Comparison of ENCODE assay signal across 19 mouse cellular contexts in genomic region chr7:25110336-25110735, GRCm38 (mm10). TPM values are rescaled to one million over a fixed set of nuclear protein-coding genes. Genes with fewer than 3 reads are reported as not detected.
DNase-seq lines count a peak whose midpoint lies in the region; ATAC-seq and TF ChIP-seq lines count a peak whose summit lies in the region.
"Had no signal": no experiment of that assay in that cellular context is flagged by ENCODE, and none has a peak within 500 bp of the region (broad histone marks: within the 10 kb centered on the region; RNA-seq: fewer than 3 reads in every experiment).

No protein-coding gene starts in this region.

- TF ChIP-seq RAD21 in CH12.LX (IDR thresholded peaks at IDR 0.05; ENCODE audit: low read depth, low read length): no peak

- H3K9me3 ChIP-seq in hindbrain, postnatal 0 days (ENCODE audit: low read length): no peaks in the 10 kb centered on the region
- no peaks in the 10 kb centered on the region for H3K9me3 ChIP-seq in hindbrain, embryonic 16.5 days (ENCODE audit: control insufficient read depth, low read length)
- H3K9me3 ChIP-seq in CH12.LX (replicated peaks; ENCODE audit: low read length) (peaks cover 7% of the 10 kb centered on the region), ES-Bruce4 (replicated peaks; ENCODE audit: control insufficient read depth, insufficient read depth, low read length, poor library complexity, severe bottlenecking) (no peaks in the 10 kb centered on the region)
- H3K9me3 ChIP-seq in liver, embryonic 12.5 days (replicated peaks): no peaks in the 10 kb centered on the region
- H3K9me3 ChIP-seq: embryonic facial prominence, embryonic 10.5 days; embryonic facial prominence, embryonic 12.5 days; forebrain, embryonic 13.5 days; forebrain, embryonic 15.5 days had no signal

- H3K9ac ChIP-seq in hindbrain, postnatal 0 days (replicated peaks; ENCODE audit: low read length): no peak overlapping the region
- H3K9ac ChIP-seq in hindbrain, embryonic 16.5 days (ENCODE audit: low read depth, low read length): no peak overlapping the region
- H3K9ac ChIP-seq in CH12.LX (ENCODE audit: insufficient read depth, low read depth): no peak overlapping the region
- H3K9ac ChIP-seq in ES-Bruce4 (ENCODE audit: low read depth, poor library complexity, severe bottlenecking): 0 out of 2 replicates have a peak overlapping the region, but pooled peaks have one; percentile 1
- H3K9ac ChIP-seq in liver, embryonic 12.5 days: no peak overlapping the region
- H3K9ac ChIP-seq: embryonic facial prominence, embryonic 12.5 days; forebrain, embryonic 13.5 days; forebrain, embryonic 15.5 days; forebrain, postnatal 0 days had no signal

- H3K4me3 ChIP-seq in hindbrain, postnatal 0 days (ENCODE audit: low read length): no peak overlapping the region
- no peak overlapping the region for H3K4me3 ChIP-seq in hindbrain, embryonic 16.5 days (ENCODE audit: low read length)
- H3K4me3 ChIP-seq in CH12.LX (replicated peaks in 1 of 3; ENCODE audit: low read depth in 2 of 3, low read length in 2 of 3, poor library complexity in 1 of 3): no peak overlapping the region
- H3K4me3 ChIP-seq in ES-Bruce4 (ENCODE audit: low read depth, low read length): peak overlapping the region; percentile 38
- no peak overlapping the region for H3K4me3 ChIP-seq in liver, embryonic 12.5 days
- H3K4me3 ChIP-seq: embryonic facial prominence, embryonic 10.5 days; embryonic facial prominence, embryonic 12.5 days; forebrain, embryonic 13.5 days; forebrain, embryonic 15.5 days had no signal

- no peak for TF ChIP-seq CTCF in hindbrain, postnatal 0 days (IDR thresholded peaks at IDR 0.05; ENCODE audit: low read depth)
- no peak for TF ChIP-seq CTCF in CH12.LX (conservative IDR thresholded peaks at IDR 0.05 in 1 of 2, IDR thresholded peaks at IDR 0.05 in 1 of 2; ENCODE audit: low read depth in 2 of 2, low read length in 2 of 2)
- no peak for TF ChIP-seq CTCF in ES-Bruce4 (IDR thresholded peaks at IDR 0.05; ENCODE audit: low read depth, low read length)

- H3K4me2 ChIP-seq in hindbrain, postnatal 0 days (ENCODE audit: low read depth, low read length): no peak overlapping the region
- H3K4me2 ChIP-seq in hindbrain, embryonic 16.5 days (ENCODE audit: low read length): no peak overlapping the region
- H3K4me2 ChIP-seq in CH12.LX (ENCODE audit: insufficient read depth, low read depth, poor library complexity, severe bottlenecking): no peak overlapping the region
- no peak overlapping the region for H3K4me2 ChIP-seq in liver, embryonic 12.5 days
- H3K4me2 ChIP-seq: embryonic facial prominence, embryonic 12.5 days; forebrain, embryonic 13.5 days; forebrain, embryonic 15.5 days had no signal

- in situ Hi-C loops in CH12.LX (cut with MboI; ENCODE audit: low pct_ligation_motif_present, low pct_unique_long_range_greater_than_20kb, low sequenced_read_pairs): no loop called here

- WGBS in hindbrain, postnatal 0 days: 73% methylated on average over 9 of the region's 9 CpGs
- 90% methylated on average over 9 of the region's 9 CpGs for WGBS in hindbrain, embryonic 16.5 days
- WGBS in liver, embryonic 12.5 days (ENCODE audit: insufficient replicate concordance): 75% methylated on average over 9 of the region's 9 CpGs

- no peaks in the 10 kb centered on the region for H3K36me3 ChIP-seq in hindbrain, postnatal 0 days (ENCODE audit: insufficient read depth, low read length)
- H3K36me3 ChIP-seq in hindbrain, embryonic 16.5 days (ENCODE audit: control insufficient read depth, insufficient read depth, low read length): 0 out of 2 replicates have a peak, but pooled peaks cover 2% of the 10 kb centered on the region
- H3K36me3 ChIP-seq in CH12.LX (replicated peaks in 1 of 2; ENCODE audit: control insufficient read depth in 1 of 2, insufficient read depth in 1 of 2, low read length in 1 of 2) (peaks cover 63 to 71% of the 10 kb centered on the region in 2 experiments), ES-Bruce4 (ENCODE audit: control insufficient read depth, insufficient read depth, low read length, poor library complexity, severe bottlenecking) (no peaks in the 10 kb centered on the region)
- no peaks in the 10 kb centered on the region for H3K36me3 ChIP-seq in liver, embryonic 12.5 days
- H3K36me3 ChIP-seq: embryonic facial prominence, embryonic 10.5 days; embryonic facial prominence, embryonic 12.5 days had no signal

- H3K27ac ChIP-seq in hindbrain, postnatal 0 days: peak overlapping the region; percentile 48; the same call in 1 of the 2 replicates
- no peak overlapping the region for H3K27ac ChIP-seq in hindbrain, embryonic 16.5 days (ENCODE audit: low read depth, low read length)
- H3K27ac ChIP-seq in CH12.LX (ENCODE audit: insufficient read depth, low read depth): peak overlapping the region; percentile 45
- H3K27ac ChIP-seq in ES-Bruce4 (ENCODE audit: insufficient read depth, low read length): no peak overlapping the region
- no peak overlapping the region for H3K27ac ChIP-seq in liver, embryonic 12.5 days
- H3K27ac ChIP-seq: embryonic facial prominence, embryonic 10.5 days; embryonic facial prominence, embryonic 12.5 days; forebrain, embryonic 13.5 days; forebrain, embryonic 15.5 days had no signal

- no peak for ATAC-seq in hindbrain, postnatal 0 days
- ATAC-seq in hindbrain, embryonic 16.5 days: no peak
- no peak for ATAC-seq in liver, embryonic 12.5 days
- ATAC-seq: activated CD4-positive, CD25-positive, alpha-beta regulatory T cell, adult 4 months; CD4-positive, CD25-positive, alpha-beta regulatory T cell, adult 4 months; forebrain, embryonic 13.5 days; forebrain, embryonic 15.5 days; forebrain, postnatal 0 days had no signal

- H3K79me2 ChIP-seq in CH12.LX (replicated peaks; ENCODE audit: control insufficient read depth, extremely low read depth, insufficient read depth, poor library complexity, severe bottlenecking): peaks cover 16% of the 10 kb centered on the region

- peak; percentile 13; the same call in 1 of the 2 replicates for TF ChIP-seq POLR2A in CH12.LX (IDR thresholded peaks at IDR 0.05; ENCODE audit: low read depth, low read length)
- no peak for TF ChIP-seq POLR2A in ES-Bruce4 (IDR thresholded peaks at IDR 0.05; ENCODE audit: insufficient read depth, low read length)

- TF ChIP-seq EP300 in CH12.LX (IDR thresholded peaks at IDR 0.05; ENCODE audit: low read length) (no peak), ES-Bruce4 (IDR thresholded peaks at IDR 0.05; ENCODE audit: insufficient read depth, low read depth, low read length) (no peak)

- no peaks in the 10 kb centered on the region for H3K27me3 ChIP-seq in hindbrain, postnatal 0 days (ENCODE audit: insufficient read depth, low read length)
- H3K27me3 ChIP-seq in hindbrain, embryonic 16.5 days (replicated peaks; ENCODE audit: control insufficient read depth, insufficient read depth, low read length): no peaks in the 10 kb centered on the region
- no peaks in the 10 kb centered on the region for H3K27me3 ChIP-seq in CH12.LX (replicated peaks)
- no peaks in the 10 kb centered on the region for H3K27me3 ChIP-seq in ES-Bruce4 (ENCODE audit: control insufficient read depth, insufficient read depth, low read length, poor library complexity, severe bottlenecking)
- H3K27me3 ChIP-seq in liver, embryonic 12.5 days (replicated peaks): peaks cover 14% of the 10 kb centered on the region
- H3K27me3 ChIP-seq: embryonic facial prominence, embryonic 12.5 days; forebrain, embryonic 13.5 days; forebrain, embryonic 15.5 days had no signal

- peak; percentile 63 to 65 for DNase-seq in cerebellum, postnatal 10 days
- DNase-seq in cerebellum, adult 11 months: no peak
- no peak for DNase-seq in hindbrain, postnatal 0 days (ENCODE audit: low spot score)
- no peak for DNase-seq in CH12.LX (ENCODE audit: extremely low read depth)
- DNase-seq: adrenal gland, adult 8-10 months; adrenal gland, postnatal 14 days; adrenal gland, postnatal 36 days; B cell, adult 2 months; cerebellum, adult 8-10 months; forebrain, postnatal 0 days had no signal

- no peaks in the 10 kb centered on the region for H3K4me1 ChIP-seq in hindbrain, postnatal 0 days (ENCODE audit: insufficient read depth, low read length)
- no peaks in the 10 kb centered on the region for H3K4me1 ChIP-seq in hindbrain, embryonic 16.5 days (ENCODE audit: control insufficient read depth, insufficient read depth, low read depth, low read length)
- H3K4me1 ChIP-seq in CH12.LX (ENCODE audit: control insufficient read depth in 1 of 2, insufficient read depth in 2 of 2): peaks cover 53 to 88% of the 10 kb centered on the region in 2 experiments
- H3K4me1 ChIP-seq in ES-Bruce4 (ENCODE audit: control insufficient read depth, insufficient read depth, low read length): peaks cover 3% of the 10 kb centered on the region
- peaks cover 4% of the 10 kb centered on the region; the same call in 1 of the 2 replicates for H3K4me1 ChIP-seq in liver, embryonic 12.5 days
- H3K4me1 ChIP-seq: forebrain, embryonic 13.5 days had no signal

- dilution Hi-C loops in CH12.LX (cut with MboI; ENCODE audit: extremely low pct_ligation_motif_present, extremely low pct_unique_long_range_greater_than_20kb, low sequenced_read_pairs): no loop called here

TF ChIP-seq in CH12.LX, 34 proteins besides CTCF, POLR2A, EP300 and RAD21:
- TF ChIP-seq MXI1 (IDR thresholded peaks at IDR 0.05; ENCODE audit: low read depth, low read length) (0 out of 2 replicates have a peak, but pooled peaks have one; percentile 39), MEF2A (IDR thresholded peaks at IDR 0.05; ENCODE audit: borderline replicate concordance, low read depth, low read length) (no peak)
TF ChIP-seq in CH12.LX: peak in this region for 1.

RNA-seq across cellular contexts. Expression of gene Zfp574, which starts 38.0 kb away (rescaled TPM):
- 38.4 and 40.4 TPM in 2 replicates for total RNA-seq in hindbrain, postnatal 0 days (2014; rRNA removed)
- polyA plus RNA-seq in hindbrain, postnatal 0 days (2015; fragmentation: Nextera tagmentation; extraction: Ambion mirVana): 23.7 and 26.3 TPM in 2 replicates
- polyA plus RNA-seq in hindbrain, embryonic 16.5 days (2015; fragmentation: Nextera tagmentation; extraction: Ambion mirVana): 30.0 and 39.7 TPM in 2 replicates
- total RNA-seq in CH12.LX (2012; rRNA removed) (11.2 and 11.8 TPM in 2 replicates), CH12.LX (2014; rRNA removed) (2.8 and 3.4 TPM in 2 replicates)
- polyA plus RNA-seq in CH12.LX (2012; ENCODE audit: insufficient read length, low read depth) (11.9 and 13.3 TPM in 2 replicates), ES-Bruce4 (2011; ENCODE audit: insufficient read depth, insufficient read length, low read depth, missing spikeins) (13.5 and 14.8 TPM in 2 replicates)
- polyA plus RNA-seq in liver, embryonic 12.5 days (2016; fragmentation: Nextera tagmentation; extraction: Ambion mirVana): 14.4 and 15.7 TPM in 2 replicates

RNA-seq across cellular contexts. Expression of gene Grik5, which starts 38.2 kb away (rescaled TPM):
- 141 and 142 TPM in 2 replicates for total RNA-seq in hindbrain, postnatal 0 days (2014; rRNA removed)
- polyA plus RNA-seq in hindbrain, postnatal 0 days (2015; fragmentation: Nextera tagmentation; extraction: Ambion mirVana): 14.6 and 14.8 TPM in 2 replicates
- polyA plus RNA-seq in hindbrain, embryonic 16.5 days (2015; fragmentation: Nextera tagmentation; extraction: Ambion mirVana): 12.5 and 15.8 TPM in 2 replicates
- total RNA-seq in CH12.LX (2012; rRNA removed) (0.88 and 2.1 TPM in 2 replicates), CH12.LX (2014; rRNA removed) (0.80 and 1.0 TPM in 2 replicates)
- polyA plus RNA-seq in CH12.LX (2012; ENCODE audit: insufficient read length, low read depth) (1.5 and 2.0 TPM in 2 replicates), ES-Bruce4 (2011; ENCODE audit: insufficient read depth, insufficient read length, low read depth, missing spikeins) (31.5 and 40.0 TPM in 2 replicates)
- 2.5 and 3.0 TPM in 2 replicates for polyA plus RNA-seq in liver, embryonic 12.5 days (2016; fragmentation: Nextera tagmentation; extraction: Ambion mirVana)

Comparison
In these comparisons a context has a peak if more than half of its experiments do, and no peak if none do; other contexts are left out.
1. DNase-seq: peak in cerebellum, postnatal 10 days (2 of 2); none in cerebellum, adult 11 months (single experiment), hindbrain, postnatal 0 days (single experiment) and CH12.LX (single experiment).
2. H3K27ac ChIP-seq: peak in hindbrain, postnatal 0 days (single experiment) and CH12.LX (single experiment); none in hindbrain, embryonic 16.5 days (single experiment), ES-Bruce4 (single experiment) and liver, embryonic 12.5 days (single experiment).